Mouse (Mus musculus) gastrocnemius, postnatal 4 days (tissue): ENCODE data around the gene Fank1. TPM values are rescaled to one million over a fixed set of nuclear protein-coding genes. Genes with fewer than 3 reads are reported as not detected.

Source experiments
- DNase-seq, 2 experiments: peaks; one replicate each; pipeline ENCODE4 v3.0.0; 2021 to 2022; ENCODE audit warnings: low spot score in 2 of 2, mixed read lengths in 2 of 2
- total RNA-seq, 2 experiments: library from RNA; stranded (reverse); gene quantifications; 2 replicates each; pipeline ENCODE4 v1.2.3; 2021

Fank1 gene
- total RNA-seq, 2 experiments from 2014 or later: 0.41 TPM; not detected in 1

- no peak for DNase-seq
Measured at GRCm38 (mm10) chr7:133889986-133890385, 113.3 kb downstream of the Fank1 start.

DNA sequence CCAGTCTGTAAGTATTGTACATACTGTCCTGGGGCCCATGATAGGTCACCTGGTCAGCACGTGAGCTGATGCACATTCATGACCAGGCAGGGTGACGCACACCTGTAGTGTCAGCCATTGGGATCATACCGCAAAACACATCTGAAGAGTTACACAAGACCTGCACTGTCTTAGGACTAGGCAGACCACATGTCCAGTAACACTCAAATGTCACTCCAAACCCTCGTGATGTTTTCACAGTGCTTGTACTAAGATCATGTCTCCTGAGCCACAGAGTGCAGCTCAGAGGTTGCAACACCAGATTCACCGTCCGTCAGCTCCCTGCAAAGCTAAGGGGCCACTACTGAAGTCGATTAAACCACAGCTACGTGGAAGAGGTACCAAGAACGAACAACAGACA is 114.6 kb downstream of the Fank1 start:
- no peak for DNase-seq

DNA sequence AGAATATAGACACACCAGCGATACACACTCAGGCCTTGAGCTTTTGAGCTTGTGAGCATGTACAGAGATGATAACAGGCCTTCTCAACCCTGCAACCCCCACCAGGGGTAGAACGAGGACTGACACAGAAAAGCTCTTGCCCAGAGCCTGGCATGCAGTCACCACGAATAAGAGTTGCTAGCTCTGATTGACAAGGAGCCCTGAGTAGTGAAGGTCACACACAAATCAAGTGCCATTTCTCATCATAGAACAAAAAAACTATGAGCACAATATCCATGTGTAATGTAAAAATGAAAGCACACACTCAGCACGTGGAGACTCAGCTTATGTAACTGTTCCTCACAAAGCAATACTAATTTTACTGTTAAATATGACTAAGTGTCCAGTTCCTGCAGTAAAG is 115.1 kb downstream of the Fank1 start:
- no peak for DNase-seq

- DNase-seq: no peak
Measured at GRCm38 (mm10) chr7:133899391-133899790, 122.7 kb downstream of the Fank1 start.

DNA sequence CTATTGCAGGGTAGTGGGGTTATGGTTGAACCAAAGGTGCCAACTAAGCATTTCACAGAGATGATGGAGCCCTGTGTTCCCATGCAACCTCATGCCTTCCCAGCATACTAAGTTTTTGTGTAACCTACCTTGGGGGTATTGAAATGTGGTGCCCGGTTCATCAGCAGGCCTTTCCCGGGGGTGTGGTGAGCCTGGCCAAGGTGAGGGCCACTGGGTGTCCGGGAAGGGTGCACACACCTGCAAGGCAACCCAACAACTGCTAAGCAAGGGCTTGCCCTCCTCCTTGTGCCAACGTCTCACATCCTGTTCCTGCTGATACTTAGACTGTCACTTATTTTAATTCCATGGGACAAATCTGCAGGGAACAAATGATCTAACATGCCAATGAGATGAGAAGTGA is 132.3 kb downstream of the Fank1 start:
- DNase-seq: no peak

DNA sequence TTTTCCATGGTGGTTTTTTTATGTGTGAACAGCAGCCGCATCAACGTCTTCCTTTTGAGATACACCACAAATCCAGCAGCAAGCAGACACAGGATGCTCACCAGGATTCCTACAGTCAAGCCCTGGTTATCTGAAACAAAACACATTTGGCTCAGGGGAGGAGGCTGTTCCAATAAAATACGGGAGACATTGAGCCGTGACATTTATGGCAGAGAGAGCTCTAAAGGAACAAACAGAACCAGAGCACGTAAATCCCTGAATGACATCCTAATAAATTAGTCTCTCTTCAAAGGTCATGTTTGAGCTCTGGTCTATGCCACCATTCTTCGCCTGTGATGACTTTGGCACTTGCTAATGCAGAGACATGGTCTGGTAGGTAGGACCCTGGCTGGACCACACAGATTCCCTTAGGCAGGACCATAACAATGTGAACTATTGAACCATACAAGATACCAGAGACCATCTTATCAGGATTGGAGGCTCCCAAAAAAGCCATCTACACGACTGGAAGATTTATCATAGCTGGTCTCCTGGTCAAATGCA is 133.2 kb downstream of the Fank1 start:
- no peak for DNase-seq

- no peak for DNase-seq
Measured at GRCm38 (mm10) chr7:133911881-133912280, 135.2 kb downstream of the Fank1 start.

GRCm38 (mm10) chr7:133916230-133916629 is 139.6 kb downstream of the Fank1 start:
- DNase-seq: no peak

DNA sequence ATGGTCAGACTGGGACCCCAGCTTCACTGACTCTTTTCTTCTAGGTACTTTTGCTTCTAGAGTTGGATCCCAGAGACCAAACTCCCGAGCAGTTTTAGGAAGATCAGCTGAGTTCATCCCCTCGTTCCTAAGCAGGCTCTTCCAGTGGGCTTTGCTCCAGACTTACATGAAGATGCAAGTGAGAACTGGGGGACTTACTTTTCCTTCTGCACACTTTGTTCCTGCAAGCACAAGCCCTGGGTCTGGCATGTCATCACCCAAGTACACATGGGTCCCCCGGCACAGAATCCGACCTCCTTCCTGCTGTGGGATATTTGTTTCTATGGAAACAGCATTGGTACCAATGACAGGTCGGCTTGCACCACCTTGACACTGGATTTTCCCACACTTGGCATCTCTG is 142.6 kb downstream of the Fank1 start:
- DNase-seq: no peak

DNA sequence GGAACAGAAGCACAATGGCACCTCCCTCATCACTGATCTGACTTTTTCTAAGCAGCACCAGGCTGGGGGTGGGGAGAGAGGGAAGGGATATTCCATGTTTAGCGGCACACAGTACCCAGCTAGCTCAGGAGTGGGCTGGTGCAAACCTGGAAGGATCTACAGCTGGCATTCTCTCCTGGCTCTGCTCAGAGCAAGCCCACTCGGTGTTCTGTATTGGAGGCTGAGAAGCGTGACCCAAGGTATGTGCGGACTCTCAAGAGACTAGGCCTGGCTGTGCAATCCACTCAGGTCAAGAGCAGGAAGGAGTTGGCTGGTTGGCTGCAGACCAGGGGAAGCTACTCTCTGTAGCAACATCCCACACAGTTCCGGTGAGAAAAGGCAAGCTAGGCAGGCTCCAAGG is 143.3 kb downstream of the Fank1 start:
- peak in 1 of 2 experiments; percentile 28 for DNase-seq

GRCm38 (mm10) chr7:133920724-133921123 is 144.1 kb downstream of the Fank1 start:
- DNase-seq: no peak

DNA sequence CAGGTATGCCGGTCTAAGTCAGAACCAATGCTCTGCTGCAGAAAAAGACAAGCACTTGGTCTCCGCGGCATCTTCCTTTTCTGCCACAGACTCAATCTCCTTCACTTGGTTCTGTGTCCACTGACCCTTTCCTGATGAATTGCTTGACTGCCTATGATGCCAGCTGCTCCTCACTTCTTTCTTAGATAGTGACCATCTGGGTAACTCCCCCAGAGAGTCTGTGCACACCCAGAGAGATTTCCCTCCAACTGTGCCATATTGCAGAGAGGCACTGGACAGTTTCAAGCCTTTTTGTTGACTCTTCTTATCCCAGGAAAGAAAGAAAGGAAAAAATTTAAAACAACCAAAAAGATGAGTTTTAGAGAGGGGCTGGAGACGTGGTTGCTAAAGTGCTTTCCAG is 144.6 kb downstream of the Fank1 start:
- DNase-seq: no peak

DNA sequence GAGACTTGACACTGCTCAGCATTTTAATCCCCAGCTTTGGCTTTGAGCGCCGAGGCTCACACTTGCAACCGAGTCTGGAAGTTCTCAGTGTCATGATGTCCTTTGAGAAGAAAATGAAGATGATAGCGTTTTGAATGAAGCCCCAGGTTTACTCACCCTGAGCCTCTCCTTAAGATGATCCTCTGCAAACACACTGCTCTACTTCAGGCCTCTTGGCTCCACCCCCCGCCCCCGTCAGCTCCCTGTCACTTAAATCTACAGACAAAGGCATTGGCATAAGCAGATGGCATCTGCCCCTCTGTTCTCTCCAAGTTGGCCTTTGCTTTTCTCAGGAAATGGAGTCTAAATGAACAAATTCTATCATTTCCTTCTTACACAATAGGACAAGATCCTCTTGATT is 147.3 kb downstream of the Fank1 start:
- no peak for DNase-seq

DNA sequence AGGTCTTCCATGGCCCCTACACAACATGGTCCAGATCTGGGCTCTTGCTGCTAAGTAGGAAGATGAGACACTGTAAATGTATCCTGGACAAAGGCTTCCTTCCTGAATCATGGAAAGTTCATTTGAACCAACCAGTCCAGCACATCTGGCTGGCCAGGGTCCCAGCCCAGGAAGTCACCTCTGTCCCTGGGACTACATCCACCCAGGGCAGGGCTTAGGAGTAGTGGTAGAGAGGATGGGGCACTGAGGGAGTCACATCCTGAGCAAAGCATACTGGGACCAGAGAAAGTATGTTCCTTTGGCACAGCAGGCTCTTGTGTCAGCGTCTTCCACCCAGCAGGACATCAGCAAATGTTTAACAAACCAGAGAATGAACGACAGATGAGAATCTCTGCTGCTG is 149.1 kb downstream of the Fank1 start:
- DNase-seq: no peak

GRCm38 (mm10) chr7:133928981-133929380 is 152.3 kb downstream of the Fank1 start:
- DNase-seq: no peak

Other genes with a start within 250 kb of the Fank1 start
- not detected for gene Tex36, start 174.7 kb upstream of the Fank1 start, total RNA-seq
- gene Edrf1, start 139.3 kb upstream of the Fank1 start, total RNA-seq: 10 to 100 TPM; 14.6 to 15.1 TPM
- gene Mmp21, start 96.8 kb upstream of the Fank1 start, total RNA-seq: not detected
- gene Bccip, start 67.5 kb upstream of the Fank1 start, total RNA-seq: 10 to 100 TPM; 54.7 to 58.7 TPM
- gene Uros, start 66.8 kb upstream of the Fank1 start, total RNA-seq: 10 to 100 TPM; 13.7 to 15.9 TPM
- gene Dhx32, start 5.9 kb downstream of the Fank1 start, total RNA-seq: 10 to 100 TPM; 41.6 to 45.1 TPM